Mouse (Mus musculus): ENCODE measurements around the gene Tmigd1. TPM values are rescaled to one million over a fixed set of nuclear protein-coding genes. Genes with fewer than 3 reads are reported as not detected.

The Tmigd1 gene
- polyA plus RNA-seq, 1 experiment from 2014 or later, result not detected

Other genes with a start within 250 kb of the Tmigd1 start
- 0.17 TPM in 1 of 2 replicates, not detected in the other for gene Bhlha9, start 229.7 kb upstream of the Tmigd1 start, polyA plus RNA-seq (2014; fragmentation: Nextera tagmentation; extraction: Ambion mirVana)
- 0.07 TPM in 1 of 2 replicates, not detected in the other for gene Trarg1, start 222.4 kb upstream of the Tmigd1 start, polyA plus RNA-seq (2014; fragmentation: Nextera tagmentation; extraction: Ambion mirVana)
- gene Gosr1, start 138.6 kb upstream of the Tmigd1 start, polyA plus RNA-seq (2014; fragmentation: Nextera tagmentation; extraction: Ambion mirVana), result 23.6 and 26.5 TPM in 2 replicates
- gene Cpd, start 55.1 kb upstream of the Tmigd1 start, polyA plus RNA-seq (2014; fragmentation: Nextera tagmentation; extraction: Ambion mirVana), result 19.9 and 20.8 TPM in 2 replicates
- 89.0 and 111 TPM in 2 replicates for gene Blmh, start 22.6 kb downstream of the Tmigd1 start, polyA plus RNA-seq (2014; fragmentation: Nextera tagmentation; extraction: Ambion mirVana)
- 1.5 and 2.2 TPM in 2 replicates for gene Slc6a4, start 96.4 kb downstream of the Tmigd1 start, polyA plus RNA-seq (2014; fragmentation: Nextera tagmentation; extraction: Ambion mirVana)
- 52.6 and 52.9 TPM in 2 replicates for gene Nsrp1, start 176.3 kb downstream of the Tmigd1 start, polyA plus RNA-seq (2014; fragmentation: Nextera tagmentation; extraction: Ambion mirVana)